Mouse (Mus musculus): ENCODE data around the gene Fam219a.

GRCm38 (mm10) chr4:41569411-41569885, at the start of gene Fam219a, which contains the start of gene Dnaic1:
- TF ChIP-seq EP300 (IDR thresholded peaks at IDR 0.05; ENCODE audit: low read depth) (no peak), CTCF (IDR thresholded peaks at IDR 0.05; ENCODE audit: low read depth) (peak; percentile 54)

Data from heart, postnatal 0 days (tissue).